Mouse (Mus musculus): ENCODE results near the gene Apc2. TPM values are rescaled to one million over a fixed set of nuclear protein-coding genes. Genes with fewer than 3 reads are reported as not detected.

Gene Apc2
- polyA plus RNA-seq, 1 experiment from 2014 or later, result 9.1 TPM

DNA sequence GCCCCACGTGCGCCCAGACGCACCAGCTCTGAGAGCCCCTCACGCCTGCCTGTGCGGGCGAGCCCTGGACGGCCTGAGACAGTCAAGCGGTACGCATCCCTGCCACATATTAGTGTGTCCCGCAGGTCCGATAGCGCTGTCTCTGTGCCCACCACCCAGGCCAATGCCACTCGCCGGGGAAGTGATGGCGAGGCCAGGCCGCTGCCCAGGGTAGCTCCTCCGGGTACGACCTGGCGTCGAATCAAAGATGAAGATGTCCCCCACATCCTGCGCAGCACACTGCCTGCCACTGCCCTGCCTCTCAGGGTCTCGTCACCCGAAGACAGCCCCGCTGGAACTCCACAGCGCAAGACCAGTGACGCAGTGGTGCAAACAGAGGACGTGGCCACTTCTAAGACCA, 19.5 kb downstream of the Apc2 start:
- no peak for ATAC-seq (replicated peaks; ENCODE audit: low FRiP score, low TSS enrichment, low read depth)
- WGBS, result 42% methylated on average over 27 of the region's 27 CpGs
- DNase-seq (ENCODE audit: low spot score), result no peak
- H3K27ac ChIP-seq (ENCODE audit: low read depth), result no peak overlapping the region
- H3K27me3 ChIP-seq (replicated peaks; ENCODE audit: control insufficient read depth, insufficient read depth, low read length), result peaks cover 61% of the 10 kb centered on the region
- H3K36me3 ChIP-seq (ENCODE audit: control insufficient read depth, insufficient read depth, low read length), result peaks cover 18% of the 10 kb centered on the region
- peaks cover 9% of the 10 kb centered on the region for H3K4me1 ChIP-seq (replicated peaks; ENCODE audit: control insufficient read depth, insufficient read depth, low read length)
- no peak overlapping the region for H3K4me3 ChIP-seq (ENCODE audit: low read depth, low read length)
- H3K9ac ChIP-seq (ENCODE audit: low read length), result no peak overlapping the region
- no peak overlapping the region for H3K4me2 ChIP-seq (ENCODE audit: low read length)
- no peaks in the 10 kb centered on the region for H3K9me3 ChIP-seq (ENCODE audit: control insufficient read depth, low read length)

DNA sequence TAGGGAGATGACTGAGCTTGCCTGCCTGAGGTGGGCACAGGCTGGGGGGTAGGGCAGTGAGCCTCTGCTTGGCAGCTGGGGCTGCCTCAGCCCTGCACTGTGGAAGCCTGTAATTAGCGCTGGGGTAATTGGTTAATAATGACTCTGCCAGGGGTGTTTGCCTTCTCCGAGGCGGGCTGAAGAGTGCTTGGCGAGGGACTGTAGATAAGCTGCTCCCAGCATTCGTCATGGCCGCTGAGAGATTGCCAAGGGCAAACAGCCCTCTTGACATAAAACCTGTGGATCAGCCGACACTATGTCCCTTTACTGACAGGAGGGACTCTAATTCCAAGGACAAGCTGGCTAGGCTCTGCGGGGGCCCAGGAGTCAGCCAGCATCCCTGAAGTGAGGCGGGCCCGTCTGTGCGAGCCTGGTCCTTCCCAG, 20.6 kb downstream of the Apc2 start:
- Histone ChIP-seq H3K4me2 (ENCODE audit: low read length) (no peak overlapping the region), H3K9ac (ENCODE audit: low read length) (no peak overlapping the region), H3K4me3 (ENCODE audit: low read depth, low read length) (no peak overlapping the region), H3K36me3 (ENCODE audit: control insufficient read depth, insufficient read depth, low read length) (peaks cover 18% of the 10 kb centered on the region), H3K4me1 (replicated peaks; ENCODE audit: control insufficient read depth, insufficient read depth, low read length) (peaks cover 9% of the 10 kb centered on the region), H3K27me3 (replicated peaks; ENCODE audit: control insufficient read depth, insufficient read depth, low read length) (peaks cover 55% of the 10 kb centered on the region), H3K27ac (ENCODE audit: low read depth) (no peak overlapping the region), H3K9me3 (ENCODE audit: control insufficient read depth, low read length) (no peaks in the 10 kb centered on the region)
- ATAC-seq (replicated peaks; ENCODE audit: low FRiP score, low TSS enrichment, low read depth) (no peak), DNase-seq (ENCODE audit: low spot score) (no peak)
- WGBS, result 32% methylated on average over 11 of the region's 11 CpGs

DNA sequence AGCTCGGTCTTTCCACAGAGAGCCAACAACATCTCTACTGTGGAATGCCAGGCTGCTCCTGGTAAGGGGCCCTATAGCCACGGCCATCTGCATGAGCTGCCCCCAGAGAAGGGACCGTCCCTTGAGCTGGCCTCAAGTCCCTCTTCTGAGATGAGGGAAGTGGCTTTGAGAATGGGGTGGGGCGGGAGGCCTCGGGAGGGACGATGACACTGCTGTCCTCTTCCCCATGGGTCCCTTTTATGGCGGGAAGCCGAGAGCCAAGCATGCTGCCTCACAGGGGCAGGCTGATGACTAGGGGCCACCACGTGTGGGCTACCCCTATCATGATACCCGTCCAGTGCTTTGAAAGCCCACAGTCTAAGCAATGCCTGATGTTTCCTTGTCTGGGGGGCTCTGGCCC, 21.2 kb downstream of the Apc2 start:
- no peak overlapping the region for H3K27ac ChIP-seq (ENCODE audit: low read depth)
- no peaks in the 10 kb centered on the region for H3K9me3 ChIP-seq (ENCODE audit: control insufficient read depth, low read length)
- DNase-seq (ENCODE audit: low spot score) (no peak), ATAC-seq (replicated peaks; ENCODE audit: low FRiP score, low TSS enrichment, low read depth) (no peak)
- peaks cover 18% of the 10 kb centered on the region for H3K36me3 ChIP-seq (ENCODE audit: control insufficient read depth, insufficient read depth, low read length)
- peaks cover 9% of the 10 kb centered on the region for H3K4me1 ChIP-seq (replicated peaks; ENCODE audit: control insufficient read depth, insufficient read depth, low read length)
- H3K9ac ChIP-seq (ENCODE audit: low read length), result no peak overlapping the region
- peaks cover 49% of the 10 kb centered on the region for H3K27me3 ChIP-seq (replicated peaks; ENCODE audit: control insufficient read depth, insufficient read depth, low read length)
- H3K4me3 ChIP-seq (ENCODE audit: low read depth, low read length), result no peak overlapping the region
- WGBS, result 53% methylated on average over 10 of the region's 10 CpGs
- H3K4me2 ChIP-seq (ENCODE audit: low read length), result no peak overlapping the region

DNA sequence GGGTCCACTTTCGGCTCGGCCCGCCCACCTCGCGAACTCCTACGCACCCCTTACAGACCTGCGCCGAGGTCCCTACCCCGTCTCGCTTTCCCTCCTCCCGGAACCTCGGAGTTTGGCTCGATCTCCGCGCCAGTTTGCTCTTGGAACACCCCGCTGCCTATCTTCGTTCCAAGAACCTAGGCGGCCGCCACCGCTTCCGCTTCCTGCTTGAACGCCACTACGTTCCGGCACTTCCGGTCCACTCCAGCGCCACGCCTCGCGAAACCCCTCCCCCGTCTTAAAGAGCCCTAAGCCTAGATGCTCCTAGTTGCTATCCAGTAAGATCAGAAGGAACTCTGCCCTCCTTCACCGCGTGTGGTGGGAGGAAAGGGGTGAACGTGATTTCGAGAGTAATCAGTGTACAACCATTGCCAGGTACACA, 24.6 kb downstream of the Apc2 start, which contains the start of gene 2310011J03Rik:
Gene 2310011J03Rik, minus strand, starts transcription at position 198 of the 421 bp plus-strand sequence.
- DNase-seq (ENCODE audit: low spot score) (peak; percentile 93), ATAC-seq (replicated peaks; ENCODE audit: low FRiP score, low TSS enrichment, low read depth) (peak; percentile 38)
- Histone ChIP-seq H3K27me3 (replicated peaks; ENCODE audit: control insufficient read depth, insufficient read depth, low read length) (peaks cover 17% of the 10 kb centered on the region), H3K4me1 (replicated peaks; ENCODE audit: control insufficient read depth, insufficient read depth, low read length) (peaks cover 11% of the 10 kb centered on the region), H3K27ac (ENCODE audit: low read depth) (peak within 1 kb of the TSS; percentile 45; the same call in 1 of the 2 replicates), H3K9me3 (ENCODE audit: control insufficient read depth, low read length) (no peaks in the 10 kb centered on the region), H3K4me3 (ENCODE audit: low read depth, low read length) (peak within 1 kb of the TSS; percentile 84), H3K9ac (ENCODE audit: low read length) (peak within 1 kb of the TSS; percentile 82), H3K4me2 (ENCODE audit: low read length) (peak within 1 kb of the TSS; percentile 74), H3K36me3 (ENCODE audit: control insufficient read depth, insufficient read depth, low read length) (peaks cover 18% of the 10 kb centered on the region)
- under 1% methylated on average over 34 of the region's 34 CpGs for WGBS

DNA sequence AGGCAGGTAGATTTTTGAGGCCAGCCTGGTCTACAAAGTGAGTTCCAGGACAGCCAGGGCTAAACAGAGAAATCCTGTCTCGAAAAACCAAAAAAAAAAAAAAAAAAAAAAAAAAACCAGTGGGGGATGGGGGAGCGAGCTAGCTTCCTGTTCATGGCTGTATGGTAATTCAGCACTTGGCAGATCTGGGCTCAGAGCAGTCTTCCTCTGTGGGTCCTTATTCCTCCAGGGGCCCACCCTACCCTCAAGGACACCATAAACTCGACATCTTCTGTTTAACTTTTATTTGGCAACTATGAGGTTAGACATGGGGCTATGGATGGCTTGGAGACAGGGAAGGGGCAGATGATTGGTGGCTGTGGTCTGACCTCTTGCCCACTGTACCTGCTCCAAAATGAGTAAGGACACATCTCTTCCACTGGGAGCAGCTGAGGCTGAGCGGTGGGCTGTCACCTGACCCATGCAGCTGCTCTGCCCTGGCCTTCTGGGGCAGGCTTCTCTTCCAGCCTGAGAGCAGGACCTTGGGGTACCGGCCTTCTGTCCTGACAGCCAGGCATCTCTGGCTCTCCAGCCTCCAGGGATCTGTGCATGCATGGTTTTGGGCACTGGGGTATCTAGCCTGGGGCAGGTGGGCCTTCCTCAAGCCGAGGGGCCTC, 25.4 kb downstream of the Apc2 start:
- WGBS, result 74% methylated on average over 6 of the region's 6 CpGs
- H3K4me2 ChIP-seq (ENCODE audit: low read length), result no peak overlapping the region
- DNase-seq (ENCODE audit: low spot score), result no peak
- ATAC-seq (replicated peaks; ENCODE audit: low FRiP score, low TSS enrichment, low read depth), result no peak
- no peak overlapping the region for H3K4me3 ChIP-seq (ENCODE audit: low read depth, low read length)
- no peaks in the 10 kb centered on the region for H3K9me3 ChIP-seq (ENCODE audit: control insufficient read depth, low read length)
- H3K9ac ChIP-seq (ENCODE audit: low read length), result no peak overlapping the region
- H3K36me3 ChIP-seq (ENCODE audit: control insufficient read depth, insufficient read depth, low read length), result peaks cover 18% of the 10 kb centered on the region
- H3K27ac ChIP-seq (ENCODE audit: low read depth), result no peak overlapping the region
- peaks cover 11% of the 10 kb centered on the region for H3K4me1 ChIP-seq (replicated peaks; ENCODE audit: control insufficient read depth, insufficient read depth, low read length)
- H3K27me3 ChIP-seq (replicated peaks; ENCODE audit: control insufficient read depth, insufficient read depth, low read length), result peaks cover 9% of the 10 kb centered on the region

DNA sequence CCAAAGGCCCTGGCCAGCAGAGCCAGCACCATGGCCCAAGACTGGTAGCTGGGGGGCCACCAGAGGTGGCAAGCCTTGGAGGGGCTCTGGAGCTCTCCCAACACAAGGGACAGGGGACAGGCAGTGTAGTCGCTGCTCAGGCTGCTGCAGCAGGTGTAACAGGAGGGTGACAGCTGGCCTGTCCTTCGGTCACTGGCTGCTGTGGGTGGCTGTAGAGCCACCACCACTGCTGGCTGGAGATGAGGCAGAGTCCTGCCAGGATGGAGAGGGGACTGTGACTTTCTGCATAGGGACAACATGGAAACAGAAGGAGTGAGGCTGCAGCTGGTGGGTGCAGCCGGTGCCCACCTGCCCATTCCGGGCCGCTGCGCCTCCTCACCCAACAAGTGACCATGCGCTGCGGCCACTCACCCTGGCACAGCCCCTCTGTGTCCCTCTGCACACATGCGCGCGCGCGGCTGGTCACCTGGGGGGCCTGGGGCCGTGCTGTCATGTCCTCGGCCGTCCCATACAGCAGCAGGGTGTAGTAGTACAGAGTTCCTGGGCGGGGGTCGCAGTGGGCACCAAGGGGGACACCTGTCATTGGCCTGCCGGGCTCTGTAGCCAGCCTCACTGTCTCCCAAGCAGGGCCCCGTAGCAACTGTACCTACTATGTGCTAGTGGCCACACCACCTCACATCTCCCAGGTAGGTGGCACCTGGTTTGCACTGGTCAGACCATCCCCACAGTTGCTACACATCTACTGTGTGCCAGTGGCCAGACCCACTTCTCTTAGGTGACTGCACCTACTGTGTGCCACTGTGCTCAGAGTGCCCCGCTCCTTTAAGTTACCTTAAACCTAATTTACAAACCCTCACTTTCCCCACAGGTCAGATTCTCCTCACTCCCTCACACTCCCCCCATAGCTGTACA, 26.1 kb downstream of the Apc2 start:
- H3K36me3 ChIP-seq (ENCODE audit: control insufficient read depth, insufficient read depth, low read length), result peaks cover 18% of the 10 kb centered on the region
- peak overlapping the region; percentile 51 for H3K4me3 ChIP-seq (ENCODE audit: low read depth, low read length)
- H3K9ac ChIP-seq (ENCODE audit: low read length), result no peak overlapping the region
- ATAC-seq (replicated peaks; ENCODE audit: low FRiP score, low TSS enrichment, low read depth) (no peak), DNase-seq (ENCODE audit: low spot score) (no peak)
- H3K27me3 ChIP-seq (replicated peaks; ENCODE audit: control insufficient read depth, insufficient read depth, low read length), result peaks cover 5% of the 10 kb centered on the region; the same call in 1 of the 2 replicates
- H3K4me1 ChIP-seq (replicated peaks; ENCODE audit: control insufficient read depth, insufficient read depth, low read length), result peaks cover 11% of the 10 kb centered on the region
- no peaks in the 10 kb centered on the region for H3K9me3 ChIP-seq (ENCODE audit: control insufficient read depth, low read length)
- H3K27ac ChIP-seq (ENCODE audit: low read depth), result no peak overlapping the region
- 93% methylated on average over 21 of the region's 21 CpGs for WGBS
- H3K4me2 ChIP-seq (ENCODE audit: low read length), result peak overlapping the region; percentile 81

DNA sequence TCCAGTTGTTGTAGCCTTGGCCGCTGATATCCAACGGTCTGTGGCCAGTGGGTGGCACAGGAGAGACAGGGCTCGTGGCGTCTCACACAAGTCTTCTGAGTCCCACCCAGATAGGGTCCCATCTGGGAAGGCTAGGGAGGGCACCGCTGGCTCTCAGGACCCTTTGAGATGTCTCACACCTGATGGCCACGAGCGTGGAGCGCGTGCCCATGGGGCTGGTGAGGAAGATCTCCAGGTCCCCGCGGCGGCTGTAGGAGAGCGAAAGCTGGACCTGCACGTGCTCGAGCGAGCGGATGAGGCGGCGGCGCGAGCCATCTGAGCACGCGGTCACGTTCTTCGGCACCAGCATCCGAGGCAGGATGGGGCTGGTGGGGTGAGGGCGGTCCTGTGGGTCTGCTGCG, 27.0 kb downstream of the Apc2 start:
- peak overlapping the region; percentile 36 for H3K9ac ChIP-seq (ENCODE audit: low read length)
- peaks cover 11% of the 10 kb centered on the region for H3K4me1 ChIP-seq (replicated peaks; ENCODE audit: control insufficient read depth, insufficient read depth, low read length)
- peaks cover 14% of the 10 kb centered on the region for H3K36me3 ChIP-seq (ENCODE audit: control insufficient read depth, insufficient read depth, low read length)
- no peaks in the 10 kb centered on the region for H3K9me3 ChIP-seq (ENCODE audit: control insufficient read depth, low read length)
- H3K27ac ChIP-seq (ENCODE audit: low read depth), result no peak overlapping the region
- WGBS, result 1% methylated on average over 28 of the region's 28 CpGs
- H3K4me2 ChIP-seq (ENCODE audit: low read length), result peak overlapping the region; percentile 81
- ATAC-seq (replicated peaks; ENCODE audit: low FRiP score, low TSS enrichment, low read depth) (0 out of 2 replicates have a peak, but pooled peaks have one; percentile 0), DNase-seq (ENCODE audit: low spot score) (no peak)
- H3K27me3 ChIP-seq (replicated peaks; ENCODE audit: control insufficient read depth, insufficient read depth, low read length), result no peaks in the 10 kb centered on the region
- H3K4me3 ChIP-seq (ENCODE audit: low read depth, low read length), result peak overlapping the region; percentile 51

DNA sequence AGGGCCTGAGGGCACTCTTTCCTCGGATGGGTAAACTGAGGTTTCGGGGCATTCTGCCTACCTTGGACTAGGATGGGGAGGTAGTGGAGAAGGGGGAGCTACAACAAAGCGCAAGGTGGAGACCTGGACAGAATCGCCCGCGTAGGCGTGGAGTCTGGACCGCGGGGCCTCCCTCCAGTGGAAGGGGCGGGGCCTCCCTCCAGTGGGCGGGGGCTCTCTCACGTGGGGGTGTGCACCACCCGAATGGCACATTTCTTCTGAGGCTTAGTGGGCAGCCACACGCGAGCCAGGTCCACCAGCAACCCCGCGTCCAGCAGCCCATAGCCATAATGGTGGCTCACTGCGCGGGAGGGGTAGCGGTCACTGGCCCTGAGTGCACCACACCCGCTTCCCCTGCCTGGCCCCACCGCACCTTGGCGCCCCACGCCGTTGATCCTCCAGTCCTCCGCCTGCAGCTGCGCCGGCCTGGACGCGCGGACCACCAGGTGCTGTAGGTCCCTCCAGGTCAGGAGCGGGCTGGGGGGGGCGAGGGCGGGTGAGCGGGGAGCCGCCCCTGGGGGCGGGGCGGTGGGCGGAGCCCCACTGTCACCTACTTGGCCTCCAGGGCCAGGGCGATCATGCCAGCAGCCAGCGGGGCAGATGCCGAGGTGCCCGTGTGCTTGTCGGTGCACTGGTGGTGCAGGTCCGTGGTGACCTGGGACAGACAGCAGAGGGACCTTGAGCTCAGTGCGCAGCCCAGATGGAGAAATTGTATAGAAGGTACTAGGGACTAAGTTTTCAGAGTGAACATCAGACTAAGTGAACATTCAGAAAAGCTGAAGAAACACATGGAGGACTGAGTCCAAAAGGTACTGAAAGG, 27.7 kb downstream of the Apc2 start:
- Histone ChIP-seq H3K27ac (ENCODE audit: low read depth) (no peak overlapping the region), H3K36me3 (ENCODE audit: control insufficient read depth, insufficient read depth, low read length) (peaks cover 9% of the 10 kb centered on the region), H3K4me3 (ENCODE audit: low read depth, low read length) (peak overlapping the region; percentile 51), H3K4me1 (replicated peaks; ENCODE audit: control insufficient read depth, insufficient read depth, low read length) (peaks cover 11% of the 10 kb centered on the region), H3K9ac (ENCODE audit: low read length) (peak overlapping the region; percentile 36), H3K27me3 (replicated peaks; ENCODE audit: control insufficient read depth, insufficient read depth, low read length) (no peaks in the 10 kb centered on the region), H3K9me3 (ENCODE audit: control insufficient read depth, low read length) (no peaks in the 10 kb centered on the region), H3K4me2 (ENCODE audit: low read length) (peak overlapping the region; percentile 81)
- peak; percentile 47 for ATAC-seq (replicated peaks; ENCODE audit: low FRiP score, low TSS enrichment, low read depth)
- DNase-seq (ENCODE audit: low spot score), result no peak
- WGBS, result under 1% methylated on average over 43 of the region's 46 CpGs
